Mouse (Mus musculus): ENCODE data around the gene Slc30a5. TPM values are rescaled to one million over a fixed set of nuclear protein-coding genes. Genes with fewer than 3 reads are reported as not detected.

Gene Slc30a5
- total and polyA plus RNA-seq, 3 experiments: 57.4 to 58.3 TPM; not detected in 1

- peaks cover 0 to 6% of the 10 kb centered on the region in 2 experiments; a peak in 2 of 4 replicates for H3K4me1 ChIP-seq (ENCODE audit: control insufficient read depth in 1 of 2, insufficient read depth in 2 of 2, low read length in 2 of 2)
Observed at GRCm38 (mm10) chr13:100846254-100846653, 13.0 kb upstream of the Slc30a5 start.

GRCm38 (mm10) chr13:100843944-100844343 is 10.7 kb upstream of the Slc30a5 start:
- Histone ChIP-seq H3K4me3 (ENCODE audit: control insufficient read depth in 1 of 2, insufficient read depth in 1 of 2, low read depth in 2 of 2, low read length in 2 of 2) (no peak overlapping the region), H3K9ac (ENCODE audit: control insufficient read depth, low read depth, low read length, poor library complexity, severe bottlenecking) (no peak overlapping the region), H3K27me3 (ENCODE audit: control insufficient read depth in 1 of 2, insufficient read depth in 2 of 2, low read length in 2 of 2) (no peaks in the 10 kb centered on the region), H3K4me1 (ENCODE audit: control insufficient read depth in 1 of 2, insufficient read depth in 2 of 2, low read length in 2 of 2) (peaks cover 0 to 6% of the 10 kb centered on the region in 2 experiments; a peak in 2 of 4 replicates), H3K9me3 (replicated peaks; ENCODE audit: insufficient read depth, low read length) (no peaks in the 10 kb centered on the region), H3K36me3 (ENCODE audit: control insufficient read depth in 1 of 2, insufficient read depth in 2 of 2, low read length in 2 of 2) (no peaks in the 10 kb centered on the region), H3K27ac (ENCODE audit: control insufficient read depth, low read depth, low read length) (no peak overlapping the region), H3K79me2 (ENCODE audit: control insufficient read depth, insufficient read depth, low read length, poor library complexity) (no peaks in the 10 kb centered on the region)
- DNase-seq (ENCODE audit: low read depth, low spot score): peak; percentile 72
- no peak for TF ChIP-seq RCOR1 (IDR thresholded peaks at IDR 0.05; ENCODE audit: low read depth, low read length)
- no peak for TF ChIP-seq MAFK (IDR thresholded peaks at IDR 0.05; ENCODE audit: borderline replicate concordance, low read depth, low read length)
- no peak for TF ChIP-seq ZNF384 (IDR thresholded peaks at IDR 0.05; ENCODE audit: low read depth, low read length)
- no peak for TF ChIP-seq E2F4 (IDR thresholded peaks at IDR 0.05; ENCODE audit: borderline replicate concordance, low read depth, low read length)
- TF ChIP-seq SMC3 (IDR thresholded peaks at IDR 0.05; ENCODE audit: low read depth, low read length): peak; percentile 63
- TF ChIP-seq ZMIZ1 (IDR thresholded peaks at IDR 0.05; ENCODE audit: low read depth, low read length): no peak
- TF ChIP-seq USF2 (IDR thresholded peaks at IDR 0.05; ENCODE audit: borderline replicate concordance in 1 of 2, insufficient read depth in 1 of 2, low read depth in 1 of 2, low read length in 2 of 2): no peak
- TF ChIP-seq MXI1 (IDR thresholded peaks at IDR 0.05; ENCODE audit: low read depth, low read length): no peak
- TF ChIP-seq NRF1 (IDR thresholded peaks at IDR 0.05; ENCODE audit: insufficient read depth, low read depth, low read length, poor library complexity, severe bottlenecking): no peak
- no peak for TF ChIP-seq MAX (IDR thresholded peaks at IDR 0.05; ENCODE audit: low read length)
- TF ChIP-seq UBTF (IDR thresholded peaks at IDR 0.05; ENCODE audit: borderline replicate concordance, insufficient read depth, low read depth, low read length): no peak
- TF ChIP-seq ZKSCAN1 (IDR thresholded peaks at IDR 0.05; ENCODE audit: low read depth, low read length): no peak
- no peak for TF ChIP-seq TAL1 (IDR thresholded peaks at IDR 0.05; ENCODE audit: low read length)
- peak; percentile 62 to 74 (median 72) for TF ChIP-seq CTCF (IDR thresholded peaks at IDR 0.05 in 2 of 3, conservative IDR thresholded peaks at IDR 0.05 in 1 of 3; ENCODE audit: control insufficient read depth in 1 of 3, insufficient read depth in 1 of 3, low read depth in 2 of 3, low read length in 3 of 3, poor library complexity in 1 of 3, severe bottlenecking in 1 of 3)
- no peak for TF ChIP-seq GABPA (IDR thresholded peaks at IDR 0.05; ENCODE audit: low read depth, low read length)
- TF ChIP-seq ZC3H11A (IDR thresholded peaks at IDR 0.05; ENCODE audit: low read depth, low read length): peak; percentile 42; the same call in 1 of the 2 replicates
- TF ChIP-seq HCFC1 (IDR thresholded peaks at IDR 0.05; ENCODE audit: low read depth, low read length): no peak
- no peak for TF ChIP-seq CHD1 (IDR thresholded peaks at IDR 0.05; ENCODE audit: low read depth, low read length)
- TF ChIP-seq MYC (IDR thresholded peaks at IDR 0.05; ENCODE audit: low read depth, low read length): no peak
- no peak for TF ChIP-seq JUND (IDR thresholded peaks at IDR 0.05; ENCODE audit: low read depth, low read length)
- TF ChIP-seq MYB (IDR thresholded peaks at IDR 0.05; ENCODE audit: low read depth, low read length): no peak
- peak; percentile 72 for TF ChIP-seq RAD21 (IDR thresholded peaks at IDR 0.05; ENCODE audit: low read depth, low read length)

More at GRCm38 (mm10) chr13:100846254-100846653, 13.0 kb upstream of the Slc30a5 start:
- Histone ChIP-seq H3K36me3 (ENCODE audit: control insufficient read depth in 1 of 2, insufficient read depth in 2 of 2, low read length in 2 of 2) (no peaks in the 10 kb centered on the region), H3K9ac (ENCODE audit: control insufficient read depth, low read depth, low read length, poor library complexity, severe bottlenecking) (no peak overlapping the region), H3K79me2 (ENCODE audit: control insufficient read depth, insufficient read depth, low read length, poor library complexity) (no peaks in the 10 kb centered on the region), H3K4me3 (ENCODE audit: control insufficient read depth in 1 of 2, insufficient read depth in 1 of 2, low read depth in 2 of 2, low read length in 2 of 2) (no peak overlapping the region), H3K27me3 (ENCODE audit: control insufficient read depth in 1 of 2, insufficient read depth in 2 of 2, low read length in 2 of 2) (no peaks in the 10 kb centered on the region), H3K27ac (ENCODE audit: control insufficient read depth, low read depth, low read length) (no peak overlapping the region), H3K9me3 (replicated peaks; ENCODE audit: insufficient read depth, low read length) (no peaks in the 10 kb centered on the region)
- no peak for DNase-seq (ENCODE audit: low read depth, low spot score)
- TF ChIP-seq ETS1 (IDR thresholded peaks at IDR 0.05; ENCODE audit: low read depth, low read length) (no peak), POLR2AphosphoS2 (IDR thresholded peaks at IDR 0.05; ENCODE audit: low read length) (no peak), GABPA (IDR thresholded peaks at IDR 0.05; ENCODE audit: low read depth, low read length) (no peak), MYC (IDR thresholded peaks at IDR 0.05; ENCODE audit: low read depth, low read length) (no peak), CHD1 (IDR thresholded peaks at IDR 0.05; ENCODE audit: low read depth, low read length) (no peak), MYB (IDR thresholded peaks at IDR 0.05; ENCODE audit: low read depth, low read length) (no peak), USF2 (IDR thresholded peaks at IDR 0.05; ENCODE audit: borderline replicate concordance in 1 of 2, insufficient read depth in 1 of 2, low read depth in 1 of 2, low read length in 2 of 2) (no peak), ELF1 (IDR thresholded peaks at IDR 0.05; ENCODE audit: low read depth, low read length) (no peak)
